Mouse (Mus musculus): Measurements from ENCODE around the gene Uba7. TPM values are rescaled to one million over a fixed set of nuclear protein-coding genes. Genes with fewer than 3 reads are reported as not detected.

Gene Uba7
- polyA plus RNA-seq, 1 experiment from 2014 or later = 42.9 TPM

GRCm38 (mm10) chr9:107962916-107963315 lies 12.4 kb upstream of the Uba7 start:
- H3K4me3 ChIP-seq = no peak overlapping the region
- H3K4me1 ChIP-seq (replicated peaks) = peaks cover 16% of the 10 kb centered on the region
- H3K27ac ChIP-seq (ENCODE audit: poor library complexity, severe bottlenecking) = no peak overlapping the region
- no peak overlapping the region for H3K4me2 ChIP-seq
- H3K36me3 ChIP-seq = peaks cover 48% of the 10 kb centered on the region
- 90% methylated on average over 9 of the region's 9 CpGs for WGBS
- no peak for ATAC-seq (ENCODE audit: insufficient number of reproducible peaks, low FRiP score)
- H3K27me3 ChIP-seq (replicated peaks) = no peaks in the 10 kb centered on the region
- no peaks in the 10 kb centered on the region for H3K9me3 ChIP-seq (replicated peaks)
- no peak overlapping the region for H3K9ac ChIP-seq

GRCm38 (mm10) chr9:107963700-107964099 lies 11.6 kb upstream of the Uba7 start:
- Histone ChIP-seq H3K36me3 (peaks cover 47% of the 10 kb centered on the region), H3K27ac (ENCODE audit: poor library complexity, severe bottlenecking) (peak overlapping the region; percentile 81), H3K4me3 (no peak overlapping the region), H3K9ac (peak overlapping the region; percentile 28; the same call in 1 of the 2 replicates), H3K4me2 (peak overlapping the region; percentile 33; the same call in 1 of the 2 replicates), H3K9me3 (replicated peaks) (no peaks in the 10 kb centered on the region), H3K27me3 (replicated peaks) (no peaks in the 10 kb centered on the region), H3K4me1 (replicated peaks) (peaks cover 16% of the 10 kb centered on the region)
- 16% methylated on average over 5 of the region's 5 CpGs for WGBS
- peak; percentile 63 for ATAC-seq (ENCODE audit: insufficient number of reproducible peaks, low FRiP score)

GRCm38 (mm10) chr9:107964681-107965080 lies 10.6 kb upstream of the Uba7 start:
- Histone ChIP-seq H3K36me3 (peaks cover 46% of the 10 kb centered on the region), H3K4me2 (no peak overlapping the region), H3K27ac (ENCODE audit: poor library complexity, severe bottlenecking) (0 out of 2 replicates have a peak overlapping the region, but pooled peaks have one; percentile 0), H3K9me3 (replicated peaks) (no peaks in the 10 kb centered on the region), H3K4me3 (no peak overlapping the region), H3K4me1 (replicated peaks) (peaks cover 16% of the 10 kb centered on the region), H3K9ac (no peak overlapping the region), H3K27me3 (replicated peaks) (no peaks in the 10 kb centered on the region)
- ATAC-seq (ENCODE audit: insufficient number of reproducible peaks, low FRiP score) = no peak
- WGBS = 87% methylated on average over 9 of the region's 9 CpGs

GRCm38 (mm10) chr9:107966676-107967075 lies 8.6 kb upstream of the Uba7 start:
- no peak overlapping the region for H3K9ac ChIP-seq
- ATAC-seq (ENCODE audit: insufficient number of reproducible peaks, low FRiP score) = no peak
- no peak overlapping the region for H3K4me3 ChIP-seq
- 82% methylated on average over 10 of the region's 10 CpGs for WGBS
- H3K4me1 ChIP-seq (replicated peaks) = peaks cover 23% of the 10 kb centered on the region
- no peak overlapping the region for H3K27ac ChIP-seq (ENCODE audit: poor library complexity, severe bottlenecking)
- H3K9me3 ChIP-seq (replicated peaks) = no peaks in the 10 kb centered on the region
- no peak overlapping the region for H3K4me2 ChIP-seq
- H3K36me3 ChIP-seq = peaks cover 39% of the 10 kb centered on the region
- no peaks in the 10 kb centered on the region for H3K27me3 ChIP-seq (replicated peaks)

- no peak overlapping the region for H3K9ac ChIP-seq
- WGBS = 78% methylated on average over 6 of the region's 6 CpGs
- no peak for ATAC-seq (ENCODE audit: insufficient number of reproducible peaks, low FRiP score)
- H3K27ac ChIP-seq (ENCODE audit: poor library complexity, severe bottlenecking) = no peak overlapping the region
- H3K4me2 ChIP-seq = no peak overlapping the region
- H3K4me3 ChIP-seq = no peak overlapping the region
- H3K4me1 ChIP-seq (replicated peaks) = peaks cover 25% of the 10 kb centered on the region
- no peaks in the 10 kb centered on the region for H3K9me3 ChIP-seq (replicated peaks)
- H3K36me3 ChIP-seq = peaks cover 31% of the 10 kb centered on the region
- no peaks in the 10 kb centered on the region for H3K27me3 ChIP-seq (replicated peaks)
Measured at GRCm38 (mm10) chr9:107967437-107967836, 7.9 kb upstream of the Uba7 start.

GRCm38 (mm10) chr9:107968531-107968930 lies 6.8 kb upstream of the Uba7 start:
- no peaks in the 10 kb centered on the region for H3K27me3 ChIP-seq (replicated peaks)
- no peak overlapping the region for H3K4me2 ChIP-seq
- H3K9me3 ChIP-seq (replicated peaks) = no peaks in the 10 kb centered on the region
- no peak overlapping the region for H3K4me3 ChIP-seq
- no peak overlapping the region for H3K27ac ChIP-seq (ENCODE audit: poor library complexity, severe bottlenecking)
- peaks cover 31% of the 10 kb centered on the region for H3K4me1 ChIP-seq (replicated peaks)
- H3K36me3 ChIP-seq = peaks cover 25% of the 10 kb centered on the region
- WGBS = 87% methylated on average over 7 of the region's 7 CpGs
- H3K9ac ChIP-seq = no peak overlapping the region
- ATAC-seq (ENCODE audit: insufficient number of reproducible peaks, low FRiP score) = no peak

GRCm38 (mm10) chr9:107970311-107970710 lies 5.0 kb upstream of the Uba7 start:
- 92% methylated on average over 5 of the region's 5 CpGs for WGBS
- no peak overlapping the region for H3K27ac ChIP-seq (ENCODE audit: poor library complexity, severe bottlenecking)
- ATAC-seq (ENCODE audit: insufficient number of reproducible peaks, low FRiP score) = no peak
- no peak overlapping the region for H3K4me3 ChIP-seq
- H3K27me3 ChIP-seq (replicated peaks) = no peaks in the 10 kb centered on the region
- H3K9ac ChIP-seq = no peak overlapping the region
- H3K9me3 ChIP-seq (replicated peaks) = no peaks in the 10 kb centered on the region
- peaks cover 33% of the 10 kb centered on the region for H3K4me1 ChIP-seq (replicated peaks)
- H3K36me3 ChIP-seq = peaks cover 25% of the 10 kb centered on the region
- H3K4me2 ChIP-seq = no peak overlapping the region

- Histone ChIP-seq H3K9ac (no peak overlapping the region), H3K4me3 (no peak overlapping the region), H3K4me2 (no peak overlapping the region), H3K36me3 (peaks cover 23% of the 10 kb centered on the region), H3K27ac (ENCODE audit: poor library complexity, severe bottlenecking) (peak overlapping the region; percentile 44), H3K4me1 (replicated peaks) (peaks cover 48% of the 10 kb centered on the region), H3K9me3 (replicated peaks) (no peaks in the 10 kb centered on the region), H3K27me3 (replicated peaks) (no peaks in the 10 kb centered on the region)
- 47% methylated on average over 8 of the region's 8 CpGs for WGBS
- ATAC-seq (ENCODE audit: insufficient number of reproducible peaks, low FRiP score) = peak; percentile 81
Measured at GRCm38 (mm10) chr9:107971690-107972541, 3.4 kb upstream of the Uba7 start.

- H3K4me1 ChIP-seq (replicated peaks) = peaks cover 62% of the 10 kb centered on the region
- no peak overlapping the region for H3K4me3 ChIP-seq
- H3K36me3 ChIP-seq = peaks cover 31% of the 10 kb centered on the region
- peak; percentile 57 for ATAC-seq (ENCODE audit: insufficient number of reproducible peaks, low FRiP score)
- 26% methylated on average over 10 of the region's 10 CpGs for WGBS
- no peaks in the 10 kb centered on the region for H3K27me3 ChIP-seq (replicated peaks)
- H3K4me2 ChIP-seq = peak overlapping the region; percentile 71
- H3K27ac ChIP-seq (ENCODE audit: poor library complexity, severe bottlenecking) = peak overlapping the region; percentile 95
- no peak overlapping the region for H3K9ac ChIP-seq
- no peaks in the 10 kb centered on the region for H3K9me3 ChIP-seq (replicated peaks)
Measured at GRCm38 (mm10) chr9:107974491-107975171, 674 bp upstream of the Uba7 start.

- Histone ChIP-seq H3K27me3 (replicated peaks) (no peaks in the 10 kb centered on the region), H3K4me1 (replicated peaks) (peaks cover 78% of the 10 kb centered on the region), H3K36me3 (peaks cover 26% of the 10 kb centered on the region), H3K4me2 (no peak overlapping the region), H3K9me3 (replicated peaks) (no peaks in the 10 kb centered on the region), H3K4me3 (no peak overlapping the region), H3K27ac (ENCODE audit: poor library complexity, severe bottlenecking) (no peak overlapping the region), H3K9ac (no peak overlapping the region)
- ATAC-seq (ENCODE audit: insufficient number of reproducible peaks, low FRiP score) = no peak
- WGBS = 87% methylated on average over 12 of the region's 12 CpGs
Measured at GRCm38 (mm10) chr9:107978815-107979214, 3.5 kb downstream of the Uba7 start.
